Mouse (Mus musculus): ENCODE results near the gene Gpr18. TPM values are rescaled to one million over a fixed set of nuclear protein-coding genes. Genes with fewer than 3 reads are reported as not detected.

Gene Gpr18
- polyA plus RNA-seq, 1 experiment from 2014 or later = 0.20 TPM

DNA sequence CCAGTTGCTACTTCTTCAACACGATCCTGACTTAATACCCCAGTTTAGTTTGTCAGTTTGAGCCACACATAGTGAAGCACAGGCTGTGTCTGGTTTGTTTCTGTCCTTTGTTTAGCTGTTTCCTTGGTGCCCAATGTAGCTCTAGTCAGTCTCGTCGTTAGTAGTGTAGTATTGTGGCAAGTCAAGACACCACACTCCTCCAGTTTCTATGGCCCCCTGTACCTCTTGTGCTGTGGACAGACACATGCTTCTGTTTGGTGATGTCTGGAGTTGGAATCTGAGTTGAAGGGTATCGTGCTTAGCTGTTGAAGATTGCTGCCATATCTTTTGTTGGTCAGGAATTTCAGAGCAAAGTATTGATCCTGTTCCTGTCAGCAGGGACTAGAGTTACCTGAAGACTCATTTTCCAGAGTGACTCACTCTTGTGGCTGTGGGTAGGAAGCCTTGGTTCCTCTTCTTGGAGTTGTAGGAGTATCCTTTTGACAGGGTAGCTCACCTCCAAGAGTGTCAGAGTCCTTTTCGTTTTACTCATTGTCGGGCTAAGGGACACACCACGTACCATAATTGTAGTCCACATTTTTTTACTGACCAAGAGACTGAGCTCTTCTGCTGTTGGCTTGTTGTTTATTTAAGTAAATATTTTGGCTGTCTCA, 15.3 kb upstream of the Gpr18 start:
- no peak overlapping the region for H3K4me3 ChIP-seq
- no peak for ATAC-seq (ENCODE audit: low FRiP score, low read depth)
- H3K27ac ChIP-seq = no peak overlapping the region
- no peak overlapping the region for H3K9ac ChIP-seq
- no peaks in the 10 kb centered on the region for H3K27me3 ChIP-seq (replicated peaks)
- peaks cover 18% of the 10 kb centered on the region for H3K36me3 ChIP-seq
- no peaks in the 10 kb centered on the region; the same call in 1 of the 2 replicates for H3K4me1 ChIP-seq
- H3K9me3 ChIP-seq = peaks cover 7% of the 10 kb centered on the region; the same call in 1 of the 2 replicates
- 82% methylated on average over 7 of the region's 7 CpGs for WGBS
- H3K4me2 ChIP-seq (replicated peaks) = no peak overlapping the region

DNA sequence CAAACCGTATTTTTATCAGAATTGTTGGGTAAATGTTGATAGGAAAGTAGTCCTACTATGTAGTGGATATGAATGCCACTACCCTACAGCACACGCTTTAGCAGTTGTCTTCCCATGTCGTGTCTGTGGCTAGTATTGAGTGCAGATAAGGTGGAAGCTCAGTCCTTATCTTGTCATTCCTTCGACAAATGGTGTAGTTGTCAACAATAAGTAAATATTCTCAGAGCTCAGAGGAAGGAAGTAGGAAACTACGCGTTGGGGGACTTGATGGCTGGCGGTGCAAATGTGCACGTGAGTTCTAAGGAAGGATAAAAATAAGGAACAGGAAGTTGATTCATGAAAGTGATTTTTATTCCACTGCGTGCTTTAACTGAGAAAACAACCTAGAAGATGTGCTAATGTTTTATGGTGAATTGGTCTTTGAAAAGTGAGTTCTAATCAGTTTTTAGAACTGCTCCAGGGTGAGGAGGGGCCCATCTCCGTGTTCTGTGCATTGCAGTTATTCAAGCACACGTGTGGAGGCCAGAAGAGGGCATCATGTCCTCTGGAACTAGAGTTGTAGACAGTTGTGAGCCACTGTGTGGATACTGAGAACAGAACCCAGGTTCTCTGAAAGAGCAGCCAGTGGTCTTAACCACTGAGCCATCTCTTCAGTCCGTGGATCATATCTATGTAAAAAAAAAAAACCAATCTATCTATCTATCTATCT, 13.8 kb upstream of the Gpr18 start:
- Histone ChIP-seq H3K4me3 (no peak overlapping the region), H3K4me2 (replicated peaks) (no peak overlapping the region), H3K27me3 (replicated peaks) (no peaks in the 10 kb centered on the region), H3K9me3 (no peaks in the 10 kb centered on the region), H3K36me3 (peaks cover 9% of the 10 kb centered on the region), H3K27ac (no peak overlapping the region), H3K4me1 (no peaks in the 10 kb centered on the region; the same call in 1 of the 2 replicates), H3K9ac (no peak overlapping the region)
- 90% methylated on average over 12 of the region's 12 CpGs for WGBS
- no peak for ATAC-seq (ENCODE audit: low FRiP score, low read depth)

- ATAC-seq (ENCODE audit: low FRiP score, low read depth) = no peak
- Histone ChIP-seq H3K4me1 (no peaks in the 10 kb centered on the region; the same call in 1 of the 2 replicates), H3K9ac (no peak overlapping the region), H3K27ac (no peak overlapping the region), H3K9me3 (no peaks in the 10 kb centered on the region), H3K4me2 (replicated peaks) (no peak overlapping the region), H3K4me3 (no peak overlapping the region), H3K36me3 (peaks cover under 1% of the 10 kb centered on the region; the same call in 1 of the 2 replicates), H3K27me3 (replicated peaks) (no peaks in the 10 kb centered on the region)
- 71% methylated on average over 8 of the region's 8 CpGs for WGBS
Measured at GRCm38 (mm10) chr14:121928375-121929137, 13.0 kb upstream of the Gpr18 start.

DNA sequence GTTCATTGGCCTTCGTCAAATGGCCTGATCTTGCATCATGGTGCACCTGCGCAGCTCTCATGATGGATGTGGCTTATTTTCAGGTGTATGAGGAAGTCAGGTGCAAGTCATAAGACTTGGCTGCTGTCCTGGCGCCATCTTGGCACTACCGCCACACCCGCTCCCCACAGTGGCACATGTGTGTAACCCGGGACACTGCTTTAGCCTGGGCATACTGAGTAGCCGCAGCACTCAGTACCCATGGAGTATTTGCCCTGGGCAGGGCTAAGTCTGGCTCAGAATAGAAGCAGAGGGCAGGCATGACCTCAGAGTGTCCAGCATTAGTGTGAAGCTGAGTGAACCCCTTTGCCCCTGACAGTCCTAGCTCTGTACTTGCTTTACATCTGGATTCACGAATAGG, 11.9 kb upstream of the Gpr18 start:
- ATAC-seq (ENCODE audit: low FRiP score, low read depth) = no peak
- no peaks in the 10 kb centered on the region; the same call in 1 of the 2 replicates for H3K4me1 ChIP-seq
- WGBS = 92% methylated on average over 8 of the region's 8 CpGs

DNA sequence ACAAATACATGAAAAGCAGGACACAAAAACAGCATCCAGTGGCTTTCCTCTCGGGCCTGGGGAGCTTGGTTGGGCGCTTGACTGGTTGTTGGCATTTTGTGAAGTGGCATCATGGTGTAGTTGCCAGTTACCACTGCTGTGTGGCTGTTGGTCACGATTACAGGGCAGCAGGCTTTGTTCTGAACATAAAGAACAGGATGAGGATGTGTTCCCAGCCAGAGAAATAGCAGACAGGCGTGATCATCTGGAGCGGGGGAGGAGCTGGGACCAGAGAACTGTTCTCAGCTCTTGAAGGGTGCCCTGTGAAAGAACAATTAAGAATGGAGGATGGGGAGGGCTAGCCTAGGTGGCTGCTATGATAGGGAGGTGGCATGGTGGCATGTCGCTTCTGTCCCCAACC, 11.3 kb upstream of the Gpr18 start:
- H3K9ac ChIP-seq = no peak overlapping the region
- H3K4me3 ChIP-seq = no peak overlapping the region
- no peaks in the 10 kb centered on the region for H3K27me3 ChIP-seq (replicated peaks)
- H3K4me2 ChIP-seq (replicated peaks) = no peak overlapping the region
- no peak for ATAC-seq (ENCODE audit: low FRiP score, low read depth)
- WGBS = 87% methylated on average over 6 of the region's 6 CpGs
- no peak overlapping the region for H3K27ac ChIP-seq
- H3K9me3 ChIP-seq = no peaks in the 10 kb centered on the region
- H3K36me3 ChIP-seq = no peaks in the 10 kb centered on the region
- no peaks in the 10 kb centered on the region; the same call in 1 of the 2 replicates for H3K4me1 ChIP-seq

More for the DNA sequence above, 11.9 kb upstream of the Gpr18 start:
- Histone ChIP-seq H3K9ac (no peak overlapping the region), H3K4me3 (no peak overlapping the region), H3K36me3 (no peaks in the 10 kb centered on the region), H3K9me3 (no peaks in the 10 kb centered on the region), H3K4me2 (replicated peaks) (no peak overlapping the region), H3K27me3 (replicated peaks) (no peaks in the 10 kb centered on the region), H3K27ac (no peak overlapping the region)

- no peaks in the 10 kb centered on the region for H3K27me3 ChIP-seq (replicated peaks)
- H3K27ac ChIP-seq = no peak overlapping the region
- no peaks in the 10 kb centered on the region for H3K9me3 ChIP-seq
- no peak overlapping the region for H3K9ac ChIP-seq
- no peaks in the 10 kb centered on the region for H3K36me3 ChIP-seq
- no peak for ATAC-seq (ENCODE audit: low FRiP score, low read depth)
- WGBS = 83% methylated on average over 6 of the region's 6 CpGs
- H3K4me1 ChIP-seq = no peaks in the 10 kb centered on the region
- H3K4me3 ChIP-seq = no peak overlapping the region
- H3K4me2 ChIP-seq (replicated peaks) = no peak overlapping the region
Measured at GRCm38 (mm10) chr14:121924876-121925275, 9.3 kb upstream of the Gpr18 start.

DNA sequence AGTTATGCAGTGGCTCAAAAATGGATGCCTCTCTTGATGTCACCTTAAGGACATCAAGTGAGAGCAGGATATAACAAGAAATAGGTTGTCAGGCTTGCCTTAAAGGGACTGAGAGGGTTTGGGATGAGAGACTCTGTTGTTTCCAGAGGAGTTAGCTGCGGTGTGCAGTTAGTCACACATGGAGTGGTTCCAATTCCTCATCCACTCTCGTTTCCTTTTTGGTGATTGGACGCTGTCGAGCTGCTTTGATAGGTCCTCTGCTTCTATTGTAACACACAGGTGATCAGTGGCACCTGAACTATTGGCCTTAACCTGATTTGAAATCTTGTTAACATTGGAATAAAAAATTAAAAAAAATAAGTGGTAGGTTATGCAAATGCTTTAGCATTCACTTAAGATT, 7.2 kb upstream of the Gpr18 start:
- H3K4me1 ChIP-seq = no peaks in the 10 kb centered on the region
- no peak overlapping the region for H3K4me3 ChIP-seq
- no peak overlapping the region for H3K27ac ChIP-seq
- WGBS = 92% methylated on average over 4 of the region's 4 CpGs
- no peaks in the 10 kb centered on the region for H3K9me3 ChIP-seq
- no peaks in the 10 kb centered on the region for H3K27me3 ChIP-seq (replicated peaks)
- no peak overlapping the region for H3K9ac ChIP-seq
- no peak overlapping the region for H3K4me2 ChIP-seq (replicated peaks)
- no peaks in the 10 kb centered on the region for H3K36me3 ChIP-seq
- ATAC-seq (ENCODE audit: low FRiP score, low read depth) = no peak

DNA sequence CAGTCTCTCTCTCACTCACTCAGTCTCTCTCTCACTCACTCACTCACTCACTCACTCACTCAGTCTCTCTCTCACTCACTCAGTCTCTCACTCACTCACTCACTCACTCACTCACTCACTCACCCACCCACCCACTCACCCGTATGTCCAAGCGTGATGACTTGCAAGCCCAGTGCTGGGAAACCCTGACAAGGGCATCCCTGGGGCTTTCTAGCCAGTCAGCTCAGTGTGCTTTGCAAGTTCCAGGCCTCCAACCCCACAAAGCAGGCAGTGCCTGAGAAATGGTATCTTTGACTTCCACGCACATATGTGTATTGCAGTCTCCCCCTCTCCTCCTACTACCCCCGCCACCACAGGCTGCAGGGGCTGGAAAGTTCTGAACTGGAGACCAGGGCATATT, 6.4 kb upstream of the Gpr18 start:
- no peak overlapping the region for H3K4me3 ChIP-seq
- 94% methylated on average over 4 of the region's 4 CpGs for WGBS
- no peak overlapping the region for H3K4me2 ChIP-seq (replicated peaks)
- no peaks in the 10 kb centered on the region for H3K27me3 ChIP-seq (replicated peaks)
- H3K4me1 ChIP-seq = no peaks in the 10 kb centered on the region
- H3K9ac ChIP-seq = no peak overlapping the region
- no peak overlapping the region for H3K27ac ChIP-seq
- no peak for ATAC-seq (ENCODE audit: low FRiP score, low read depth)
- H3K9me3 ChIP-seq = no peaks in the 10 kb centered on the region
- H3K36me3 ChIP-seq = peaks cover 5% of the 10 kb centered on the region

DNA sequence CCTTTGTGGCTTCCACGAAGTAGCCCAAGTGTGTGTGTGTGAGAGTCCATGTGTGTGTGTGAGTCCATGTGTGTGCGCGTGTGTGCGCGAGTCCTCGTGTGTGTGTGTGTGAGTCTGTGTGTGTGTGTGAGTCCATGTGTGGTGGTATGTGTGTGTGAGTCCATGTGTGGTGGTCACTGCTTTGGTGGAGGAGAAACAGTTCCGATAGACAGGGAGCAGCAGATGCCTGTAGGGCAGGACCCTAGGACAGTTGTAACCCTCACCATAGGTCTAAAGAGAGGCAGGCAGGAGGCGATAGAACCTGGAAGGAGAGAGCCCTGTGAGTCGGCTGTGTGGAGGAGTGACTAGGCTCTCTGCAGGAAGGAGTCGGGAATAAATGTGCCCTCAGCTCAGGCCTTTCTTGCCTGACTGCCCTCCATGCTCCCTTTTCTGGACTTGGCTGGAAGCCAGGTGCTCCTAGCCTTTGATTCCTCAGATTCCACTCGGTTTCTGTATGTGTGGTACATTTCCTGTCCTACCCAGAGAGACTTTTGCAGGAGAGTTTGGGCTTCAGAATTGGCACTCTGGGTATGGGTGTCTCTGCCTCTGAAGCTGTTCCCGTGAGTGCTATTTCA, 5.0 kb upstream of the Gpr18 start:
- Histone ChIP-seq H3K9ac (no peak overlapping the region), H3K4me3 (no peak overlapping the region), H3K27ac (no peak overlapping the region), H3K4me1 (no peaks in the 10 kb centered on the region), H3K4me2 (replicated peaks) (no peak overlapping the region), H3K27me3 (replicated peaks) (no peaks in the 10 kb centered on the region), H3K36me3 (peaks cover 12% of the 10 kb centered on the region), H3K9me3 (no peaks in the 10 kb centered on the region)
- no peak for ATAC-seq (ENCODE audit: low FRiP score, low read depth)
- WGBS = 88% methylated on average over 12 of the region's 12 CpGs

DNA sequence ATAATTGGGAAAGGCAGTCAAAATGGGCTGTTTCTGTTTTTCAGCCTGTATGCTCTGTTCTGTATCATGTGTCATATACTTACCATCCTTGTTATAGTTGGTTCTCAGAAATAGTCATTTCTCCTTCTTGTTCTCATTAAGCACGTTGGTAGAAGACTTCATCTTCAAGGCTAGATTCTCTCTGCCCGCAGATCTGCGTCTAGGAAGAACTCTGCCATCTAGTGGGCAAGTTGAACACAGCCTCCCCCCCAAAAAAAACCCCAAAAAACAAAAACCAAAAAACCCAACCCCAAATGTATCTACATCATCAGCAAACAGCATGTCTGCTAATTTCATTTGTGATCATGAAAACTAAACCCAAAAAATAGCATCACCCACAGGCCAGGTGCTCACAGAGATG, 4.2 kb upstream of the Gpr18 start:
- Histone ChIP-seq H3K9ac (no peak overlapping the region), H3K4me1 (no peaks in the 10 kb centered on the region), H3K4me3 (no peak overlapping the region), H3K27ac (no peak overlapping the region), H3K9me3 (no peaks in the 10 kb centered on the region), H3K27me3 (replicated peaks) (no peaks in the 10 kb centered on the region), H3K36me3 (peaks cover 12% of the 10 kb centered on the region), H3K4me2 (replicated peaks) (no peak overlapping the region)
- WGBS = 44% methylated on average over 3 of the region's 3 CpGs
- ATAC-seq (ENCODE audit: low FRiP score, low read depth) = no peak

DNA sequence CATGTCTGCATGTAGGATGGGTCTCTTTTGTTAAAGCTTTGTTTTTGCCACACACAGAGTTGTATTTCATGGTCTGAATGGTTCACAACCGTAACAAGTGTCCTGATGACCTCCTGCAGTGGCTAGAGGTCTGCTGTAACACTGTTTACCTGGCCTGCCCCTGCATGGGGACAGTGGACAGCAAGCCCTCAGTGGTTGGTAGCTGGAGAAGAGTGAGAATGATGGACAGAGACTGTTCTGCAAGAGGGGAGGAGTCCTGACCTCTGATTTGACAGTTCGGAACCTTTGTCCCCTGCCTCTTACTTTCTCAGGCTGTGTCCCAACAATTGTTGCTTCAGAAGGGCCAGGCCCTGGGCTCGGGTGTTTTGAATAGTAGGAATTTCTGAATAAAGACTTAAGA, 2.7 kb upstream of the Gpr18 start:
- Histone ChIP-seq H3K4me2 (replicated peaks) (no peak overlapping the region), H3K9me3 (no peaks in the 10 kb centered on the region), H3K9ac (no peak overlapping the region), H3K36me3 (peaks cover 12% of the 10 kb centered on the region), H3K4me3 (no peak overlapping the region), H3K27ac (no peak overlapping the region), H3K27me3 (replicated peaks) (no peaks in the 10 kb centered on the region), H3K4me1 (no peaks in the 10 kb centered on the region)
- 72% methylated on average over 3 of the region's 3 CpGs for WGBS
- no peak for ATAC-seq (ENCODE audit: low FRiP score, low read depth)

Measured in neural tube, embryonic 12.5 days (tissue).